Mouse (Mus musculus) spleen, adult 2 months (tissue): ENCODE measurements around the gene Dgki.

Source experiments
- CTCF ChIP-seq: fragments of 200-500 bp; IDR thresholded peaks from 2 replicates; pipeline ENCODE4 v1.5.1; 2011; ENCODE audit warnings: mild to moderate bottlenecking, inconsistent platforms; ENCODE audit not compliant: insufficient read depth, insufficient read length, insufficient replicate concordance; ENCODE audit errors: extremely low read depth
- POLR2A ChIP-seq: fragments of 200-500 bp; IDR thresholded peaks from 2 replicates; pipeline ENCODE4 v1.6.1; 2011; ENCODE audit warnings: low read depth, low read length, inconsistent platforms

- TF ChIP-seq CTCF: no peak
- no peak for TF ChIP-seq POLR2A
Observed at GRCm38 (mm10) chr6:37328671-37329070, 28.7 kb upstream of the Dgki start.
